Mouse (Mus musculus) mesoderm, embryonic 11.5 days (tissue): ENCODE data around the gene Akr1c13.
"Not testable (repeated sequence)": the region's sequence is repeated elsewhere in the genome, so short reads cannot be mapped to it uniquely, and the experiment has no call there.

Experiments used
- DNase-seq: peaks from one replicate; pipeline ENCODE4 v3.0.0-alpha.2; 2012; ENCODE audit warnings: low read depth, low spot score

Akr1c13 gene

GRCm38 (mm10) chr13:4190904-4191303, at the start of gene Akr1c13:
Gene Akr1c13 (plus strand): TSS chr13:4191150.
- no peak for DNase-seq

DNA sequence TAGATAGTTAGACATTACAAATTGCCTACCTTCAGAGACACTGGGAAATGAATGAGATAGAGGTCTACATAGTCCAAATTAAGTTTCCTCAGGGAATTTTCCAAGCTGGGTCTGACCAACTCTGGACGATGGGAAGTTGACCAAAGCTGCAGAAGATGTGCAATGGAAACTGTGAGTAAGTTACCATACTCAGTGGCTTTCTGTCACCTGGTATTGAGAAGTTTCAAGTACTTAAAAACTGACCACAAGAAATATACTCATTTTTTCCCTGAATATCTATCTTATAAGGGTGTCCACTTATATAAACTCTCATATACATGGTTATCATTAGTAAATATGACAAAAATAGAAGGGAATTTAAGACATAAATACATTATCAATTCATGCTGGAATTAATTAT, 46.7 kb upstream of the Akr1c13 start:
- no peak for DNase-seq

DNA sequence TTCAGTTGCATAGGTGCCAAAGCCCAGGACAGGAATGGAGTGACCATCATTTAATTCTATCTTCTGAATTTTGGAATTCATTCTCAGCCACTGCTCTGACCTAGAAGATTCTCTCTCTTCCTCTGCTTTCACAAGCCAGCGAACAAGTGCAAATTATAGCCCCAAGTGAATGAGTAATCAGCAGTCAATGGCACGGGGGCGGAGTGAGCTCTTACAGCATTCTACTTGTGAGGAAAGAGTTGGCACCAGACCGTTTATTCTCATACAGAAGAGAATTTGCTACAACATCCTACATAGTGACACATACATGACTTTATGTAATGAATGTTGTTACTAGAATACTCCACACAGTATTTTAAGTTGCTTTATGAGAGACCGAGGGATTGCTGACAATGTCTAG, 40.4 kb upstream of the Akr1c13 start, which contains the start of gene Akr1c18:
TSS of gene Akr1c18 (minus strand) at position 137 of the 400 bp plus-strand sequence.
- DNase-seq = no peak

DNA sequence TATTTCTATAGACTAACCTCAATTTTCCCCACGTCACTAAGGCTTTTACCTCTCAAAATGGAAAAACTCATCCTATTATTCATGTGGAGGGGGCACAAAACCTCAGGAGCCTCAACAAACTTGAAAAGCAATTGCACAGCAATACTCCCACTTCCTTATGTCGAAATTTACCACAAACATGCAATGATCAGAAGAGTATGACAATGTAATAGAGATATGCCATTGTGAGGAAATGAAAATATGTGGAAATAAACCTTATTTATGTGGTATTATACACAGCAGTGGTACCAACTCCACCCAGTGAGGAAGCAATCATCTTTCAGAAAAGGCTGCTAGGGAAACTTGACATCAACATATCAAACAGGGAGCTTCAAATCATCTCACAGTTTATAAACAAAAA, 38.0 kb upstream of the Akr1c13 start:
- DNase-seq = no peak

- no peak for DNase-seq
Measured at GRCm38 (mm10) chr13:4153593-4153992, 37.4 kb upstream of the Akr1c13 start.

- DNase-seq = no peak
Measured at GRCm38 (mm10) chr13:4155286-4155685, 35.7 kb upstream of the Akr1c13 start.

GRCm38 (mm10) chr13:4168006-4168405, 22.9 kb upstream of the Akr1c13 start:
- DNase-seq = no peak

- DNase-seq = no peak
Measured at GRCm38 (mm10) chr13:4172978-4173377, 18.0 kb upstream of the Akr1c13 start.

- DNase-seq = not testable (repeated sequence)
Measured at GRCm38 (mm10) chr13:4181321-4181720, 9.6 kb upstream of the Akr1c13 start.

DNA sequence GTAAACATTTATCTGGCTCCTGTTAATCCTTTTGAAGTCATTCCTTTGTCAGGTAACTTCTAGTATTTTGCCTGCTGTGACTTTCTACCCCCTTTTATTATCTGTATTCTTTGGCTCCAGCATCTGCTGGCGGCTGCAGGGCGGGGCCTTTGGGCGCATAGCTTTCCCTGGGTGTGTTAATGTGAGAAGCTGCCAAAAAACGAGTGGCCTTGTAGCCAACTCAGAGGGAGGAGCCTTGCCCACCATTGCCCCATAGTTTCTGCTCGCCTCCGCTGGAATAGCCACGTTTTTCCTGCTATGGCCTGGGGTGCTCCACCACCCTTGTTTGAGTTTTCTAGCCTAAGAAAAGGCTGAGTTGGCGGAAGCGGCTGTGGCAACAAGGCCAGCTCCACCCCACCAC, 7.8 kb upstream of the Akr1c13 start:
- no peak for DNase-seq

GRCm38 (mm10) chr13:4186641-4187411, 4.1 kb upstream of the Akr1c13 start:
- not testable (repeated sequence) for DNase-seq

DNA sequence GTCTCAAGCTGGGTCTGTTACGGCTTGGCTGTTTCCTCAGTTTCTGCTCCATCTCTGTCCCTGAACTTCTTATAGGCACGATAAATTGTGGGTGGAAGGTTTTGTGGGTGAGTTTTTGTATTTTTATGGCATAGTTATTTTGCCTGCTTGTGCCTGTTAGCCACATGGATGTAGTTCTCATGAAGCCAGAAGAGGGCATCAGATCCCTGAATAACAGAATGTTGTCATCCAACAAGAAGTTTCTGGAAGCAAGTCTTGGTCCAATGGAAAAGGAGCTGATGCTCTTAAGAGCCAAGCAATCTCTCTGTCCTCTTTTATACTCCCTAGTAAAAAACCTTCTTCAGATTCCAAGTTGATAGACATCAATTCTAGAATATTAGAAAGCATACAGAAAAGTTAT, 2.8 kb upstream of the Akr1c13 start:
- no peak for DNase-seq

- DNase-seq = no peak
Measured at GRCm38 (mm10) chr13:4192511-4192910, 1.6 kb downstream of the Akr1c13 start.

GRCm38 (mm10) chr13:4206147-4206903, 15.4 kb downstream of the Akr1c13 start:
- no peak for DNase-seq

DNA sequence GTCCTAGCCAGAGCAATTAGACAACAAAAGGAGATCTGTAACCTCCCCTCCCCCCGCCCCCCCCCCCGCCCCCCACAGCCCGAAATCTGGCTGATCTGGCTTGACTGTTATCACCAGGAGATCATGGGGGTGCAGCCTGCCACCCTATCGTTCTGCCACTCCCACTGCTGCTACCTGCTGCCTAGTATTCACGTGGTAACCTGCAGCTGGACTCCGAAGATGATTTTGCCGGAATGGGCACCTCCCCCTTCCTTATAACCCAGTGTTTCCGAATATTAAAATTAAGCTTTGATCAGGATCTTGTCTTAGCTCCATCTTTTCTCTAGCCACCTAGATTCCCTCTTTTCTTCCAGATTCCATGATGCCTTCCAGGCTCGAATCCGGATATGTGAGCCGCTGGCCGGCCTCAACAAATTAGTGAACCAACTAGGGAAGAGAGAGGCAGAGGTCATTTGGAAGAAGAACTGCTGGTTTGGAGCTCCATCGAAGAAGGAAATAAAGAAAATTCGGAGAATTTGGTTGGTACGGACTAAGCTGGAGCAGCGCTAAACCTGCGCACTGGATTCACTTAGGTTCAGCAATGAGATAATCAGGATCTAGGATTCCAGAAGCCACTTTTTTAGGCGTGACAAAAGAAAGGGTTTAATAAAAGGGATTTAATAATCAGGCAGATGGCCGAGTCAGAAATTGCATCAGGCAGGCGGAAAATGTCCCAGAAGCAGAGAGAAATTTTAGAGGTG, 20.8 kb downstream of the Akr1c13 start:
- DNase-seq = no peak

- no peak for DNase-seq
Measured at GRCm38 (mm10) chr13:4212309-4212708, 21.4 kb downstream of the Akr1c13 start.

- DNase-seq = not testable (repeated sequence)
Measured at GRCm38 (mm10) chr13:4215496-4215895, 24.5 kb downstream of the Akr1c13 start.

- DNase-seq = no peak
Measured at GRCm38 (mm10) chr13:4228441-4228840, 37.5 kb downstream of the Akr1c13 start, which contains the start of gene Akr1c19. Gene Akr1c19 (plus strand): TSS chr13:4228700.

DNA sequence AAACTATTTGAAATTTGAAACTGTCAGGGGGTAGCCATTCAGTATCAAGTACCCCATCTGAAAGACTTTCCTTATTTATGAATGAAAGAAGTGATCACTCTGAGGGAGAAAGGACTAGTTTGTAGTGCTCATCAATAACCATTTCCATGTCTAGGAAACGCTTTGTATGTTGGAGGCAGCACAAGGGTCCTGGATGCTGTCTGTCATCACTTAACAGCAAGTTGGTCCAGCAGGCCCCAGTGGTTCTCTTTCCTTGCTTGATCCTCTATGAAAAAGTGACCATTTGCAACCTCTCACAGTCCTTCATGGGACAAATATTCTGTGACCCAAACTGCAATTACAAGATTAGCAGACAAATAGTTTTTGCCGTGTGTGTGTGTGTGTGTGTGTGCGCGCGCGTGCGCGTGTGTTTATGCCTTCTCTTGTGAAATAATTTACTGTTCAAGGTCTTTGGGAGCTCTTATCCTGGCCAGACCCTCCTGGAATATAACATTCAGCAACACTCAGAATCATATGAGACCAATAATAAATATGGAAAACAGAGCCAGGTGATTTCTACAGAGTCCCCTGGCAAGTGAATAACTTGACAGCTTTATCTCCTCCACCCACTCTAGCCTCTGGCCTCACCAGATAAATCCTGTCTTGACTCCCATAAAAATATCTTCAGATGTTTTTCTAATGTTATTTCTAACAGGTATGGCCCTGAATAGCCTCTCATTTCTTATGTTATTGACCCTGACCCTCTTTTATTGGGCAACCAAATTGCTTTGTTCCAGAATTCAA, 40.1 kb downstream of the Akr1c13 start:
- no peak for DNase-seq

DNA sequence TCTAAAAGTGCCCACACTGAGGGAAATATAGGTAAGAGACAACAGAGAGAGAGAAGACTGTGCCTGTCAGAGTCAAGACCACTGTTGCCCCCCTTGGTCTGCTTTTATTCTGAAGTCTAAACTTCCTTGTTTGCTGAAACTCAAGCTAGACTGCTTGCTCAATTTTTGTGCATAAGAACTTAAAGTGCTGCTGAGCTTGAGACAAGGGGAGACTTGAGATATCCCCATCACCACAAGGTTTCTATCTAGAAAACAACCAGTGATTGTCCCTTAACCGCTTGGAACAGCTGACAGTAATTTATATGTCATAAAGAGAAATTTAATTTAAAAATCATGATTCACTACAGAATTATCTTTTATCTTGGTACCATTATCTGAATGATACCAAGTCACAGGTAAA, 42.2 kb downstream of the Akr1c13 start:
- no peak for DNase-seq

DNA sequence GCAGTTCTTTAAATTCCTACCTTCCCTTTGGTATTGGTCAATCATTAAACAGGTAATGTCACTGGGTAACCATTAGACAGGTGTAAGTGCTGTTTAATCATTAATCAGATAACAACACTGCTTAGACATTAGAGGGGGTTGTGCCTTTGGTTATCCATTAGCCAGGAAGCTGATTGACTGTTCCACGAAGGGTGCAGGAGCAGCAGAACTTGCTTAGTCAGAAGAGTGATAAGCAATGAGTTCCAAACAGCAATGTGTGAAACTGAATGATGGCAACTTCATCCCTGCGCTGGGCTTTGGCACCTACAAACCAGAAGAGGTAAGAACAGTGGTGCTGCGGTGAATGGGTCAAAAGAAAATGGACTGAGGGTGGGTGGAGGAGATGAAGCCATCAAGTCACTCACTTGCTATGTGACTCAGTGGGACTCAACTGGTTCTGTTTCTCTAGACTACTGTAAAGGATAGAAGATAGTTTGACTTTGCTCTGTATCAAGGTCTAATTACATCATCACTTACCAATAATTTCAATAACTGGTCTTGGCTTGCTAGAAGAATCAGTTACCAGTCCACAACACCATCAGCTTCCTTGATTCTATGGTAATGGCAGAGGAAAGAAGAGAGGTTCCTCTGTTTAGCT, 42.7 kb downstream of the Akr1c13 start:
- DNase-seq = no peak
